Mouse (Mus musculus) spleen, adult 2 months (tissue): ENCODE measurements around the gene Spata13. TPM values are rescaled to one million over a fixed set of nuclear protein-coding genes. Genes with fewer than 3 reads are reported as not detected.

ENCODE experiments used
- DNase-seq, 2 experiments: peaks; one replicate each; pipeline versions ENCODE4 v3.0.0 to v3.0.0-alpha.2; 2012 to 2021; ENCODE audit warnings: low spot score in 2 of 2, low read depth in 1 of 2
- H3K27ac ChIP-seq: fragments of 200-500 bp; 2 replicates; pipeline ENCODE4 v1.5.1; 2012; ENCODE audit warnings: low read length, inconsistent platforms; ENCODE audit not compliant: insufficient read depth
- H3K27me3 ChIP-seq: fragments of 200-500 bp; 2 replicates; pipeline ENCODE4 v1.6.1; 2012; ENCODE audit warnings: mild to moderate bottlenecking, moderate library complexity, low read length, inconsistent platforms; ENCODE audit not compliant: control insufficient read depth, insufficient read depth
- H3K36me3 ChIP-seq: fragments of 200-500 bp; 2 replicates; pipeline ENCODE4 v1.6.1; 2012; ENCODE audit warnings: mild to moderate bottlenecking, low read length, inconsistent platforms; ENCODE audit not compliant: control insufficient read depth, insufficient read depth
- H3K4me1 ChIP-seq: fragments of 200-500 bp; 2 replicates; pipeline ENCODE4 v1.6.1; 2011; ENCODE audit warnings: inconsistent platforms; ENCODE audit not compliant: control insufficient read depth, insufficient read depth, insufficient read length
- H3K4me3 ChIP-seq: fragments of 200-500 bp; 2 replicates; pipeline ENCODE4 v1.5.1; 2011; ENCODE audit warnings: mild to moderate bottlenecking, inconsistent platforms; ENCODE audit not compliant: insufficient read depth, insufficient read length; ENCODE audit errors: extremely low read depth
- CTCF ChIP-seq: fragments of 200-500 bp; IDR thresholded peaks from 2 replicates; pipeline ENCODE4 v1.5.1; 2011; ENCODE audit warnings: mild to moderate bottlenecking, inconsistent platforms; ENCODE audit not compliant: insufficient read depth, insufficient read length, insufficient replicate concordance; ENCODE audit errors: extremely low read depth
- POLR2A ChIP-seq: fragments of 200-500 bp; IDR thresholded peaks from 2 replicates; pipeline ENCODE4 v1.6.1; 2011; ENCODE audit warnings: low read depth, low read length, inconsistent platforms
- WGBS: fragments of 180-500 bp; shearing (Covaris S2); methylation state at CpG from one replicate; pipeline ENCODE4 v1.1.7; 2018; 5-methylcytosine and 5-hydroxymethylcytosine counted together
- polyA plus RNA-seq: library from polyadenylated mRNA; depleted of rRNA; stranded (reverse); fragments of >200 nt; gene quantifications from 2 replicates; pipeline ENCODE4 v1.2.3, GENCODE M21; 2012

Spata13 gene
- polyA plus RNA-seq, 1 experiment, result 23.5 TPM

DNA sequence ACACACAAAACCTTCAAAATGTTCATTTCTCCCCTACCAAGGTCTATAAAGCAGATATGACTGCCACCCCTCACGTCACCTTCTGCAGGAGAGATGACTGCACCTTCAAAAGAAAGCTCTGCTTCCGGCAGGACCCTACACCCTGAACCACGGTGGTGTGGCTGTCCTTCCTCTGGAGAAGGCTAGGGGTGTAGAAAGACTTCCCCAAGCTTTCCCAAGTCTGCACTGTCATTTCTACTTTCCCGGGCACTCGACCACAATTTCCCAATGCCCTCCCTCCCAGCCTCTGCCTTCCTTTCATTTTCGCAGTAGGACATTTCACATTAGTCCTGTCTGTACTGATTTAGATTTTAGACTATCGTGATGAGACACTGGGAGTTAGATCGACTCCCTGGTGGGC, 149.4 kb downstream of the Spata13 start:
- Histone ChIP-seq H3K4me1 (no peaks in the 10 kb centered on the region), H3K27me3 (no peaks in the 10 kb centered on the region), H3K4me3 (no peak overlapping the region), H3K36me3 (0 out of 2 replicates have a peak, but pooled peaks cover 1% of the 10 kb centered on the region), H3K27ac (no peak overlapping the region)
- no peak for DNase-seq
- no peak for TF ChIP-seq POLR2A
- no peak for TF ChIP-seq CTCF
- 28% methylated on average over 8 of the region's 8 CpGs for WGBS

DNA sequence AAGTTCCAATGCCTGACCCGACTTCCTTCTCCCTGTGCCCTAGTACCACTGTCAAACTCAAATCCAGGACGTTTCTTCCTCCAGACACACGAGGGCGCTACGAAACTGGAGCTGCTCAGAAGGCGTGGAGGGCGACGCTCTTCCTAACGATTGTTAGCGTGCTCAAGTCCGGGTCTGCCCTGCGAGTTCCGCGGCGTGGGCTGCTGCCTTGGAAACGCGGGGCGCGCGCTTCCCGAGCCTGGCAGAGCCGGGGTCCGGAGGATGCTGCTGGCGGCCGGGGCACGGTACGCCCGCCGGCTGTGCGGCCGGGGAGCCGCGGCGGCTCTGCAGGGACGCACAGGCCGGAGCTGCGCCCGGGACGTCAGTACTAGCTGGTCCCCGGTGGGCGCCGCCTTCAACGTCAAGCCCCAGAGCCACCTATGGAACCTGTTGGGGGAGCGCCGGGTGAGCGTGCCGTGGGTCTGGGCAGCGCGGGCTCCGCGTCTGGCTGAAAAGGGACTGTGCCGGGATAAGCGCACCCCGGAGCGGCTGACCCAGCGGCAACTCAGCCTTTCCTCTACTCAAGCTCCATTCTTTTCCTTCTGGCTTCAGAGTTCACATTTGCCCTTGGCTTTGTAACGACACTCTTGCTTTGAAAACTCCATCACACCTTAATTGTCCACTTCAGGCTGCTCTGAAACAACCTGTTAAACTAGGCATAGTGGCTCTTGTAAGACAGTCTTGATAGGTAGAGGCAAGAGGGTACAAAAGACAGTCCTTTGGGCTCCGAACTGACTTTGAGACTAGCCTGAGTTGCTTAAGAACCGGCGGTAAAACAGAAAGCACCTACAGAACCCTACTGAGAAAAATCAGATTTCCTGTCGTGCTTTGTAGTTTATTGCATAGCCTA, 150.9 kb downstream of the Spata13 start, which contains the start of gene Mipep:
Gene Mipep (plus strand): TSS at position 147 of the 889 bp plus-strand sequence.
- no peaks in the 10 kb centered on the region for H3K4me1 ChIP-seq
- no peaks in the 10 kb centered on the region for H3K27me3 ChIP-seq
- H3K36me3 ChIP-seq, result 0 out of 2 replicates have a peak, but pooled peaks cover 2% of the 10 kb centered on the region
- WGBS, result under 1% methylated on average over 61 of the region's 61 CpGs
- TF ChIP-seq CTCF (peak; percentile 93), POLR2A (no peak)
- H3K4me3 ChIP-seq, result peak within 1 kb of the TSS; percentile 76
- no peak within 1 kb of the TSS for H3K27ac ChIP-seq
- DNase-seq, result peak; percentile 79 to 85

DNA sequence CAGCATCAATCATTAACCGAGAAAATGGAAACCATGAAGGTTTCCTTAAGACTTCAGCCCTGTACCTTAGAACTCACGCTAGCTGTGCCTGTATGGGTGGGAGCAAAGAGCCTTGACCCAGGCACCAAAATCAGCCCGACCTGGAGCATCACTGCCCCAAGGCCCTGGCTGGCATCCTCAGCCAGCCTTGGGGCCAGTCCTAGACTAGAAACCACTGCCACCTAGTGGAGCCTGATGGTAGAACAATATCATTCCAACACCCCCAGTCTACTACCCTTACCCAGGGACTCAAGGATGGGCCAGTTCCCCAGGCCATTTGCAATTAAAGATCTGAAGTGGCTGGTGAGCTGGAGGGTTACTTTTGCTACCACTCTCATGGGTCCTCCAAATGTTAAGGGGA, 156.3 kb downstream of the Spata13 start:
- DNase-seq, result peak in 1 of 2 experiments; percentile 55
- TF ChIP-seq POLR2A (no peak), CTCF (peak; percentile 38; the same call in 1 of the 2 replicates)
- Histone ChIP-seq H3K36me3 (peaks cover 2% of the 10 kb centered on the region; the same call in 1 of the 2 replicates), H3K27me3 (no peaks in the 10 kb centered on the region), H3K4me3 (no peak overlapping the region), H3K27ac (no peak overlapping the region), H3K4me1 (no peaks in the 10 kb centered on the region)
- WGBS, result 53% methylated on average over 3 of the region's 3 CpGs

DNA sequence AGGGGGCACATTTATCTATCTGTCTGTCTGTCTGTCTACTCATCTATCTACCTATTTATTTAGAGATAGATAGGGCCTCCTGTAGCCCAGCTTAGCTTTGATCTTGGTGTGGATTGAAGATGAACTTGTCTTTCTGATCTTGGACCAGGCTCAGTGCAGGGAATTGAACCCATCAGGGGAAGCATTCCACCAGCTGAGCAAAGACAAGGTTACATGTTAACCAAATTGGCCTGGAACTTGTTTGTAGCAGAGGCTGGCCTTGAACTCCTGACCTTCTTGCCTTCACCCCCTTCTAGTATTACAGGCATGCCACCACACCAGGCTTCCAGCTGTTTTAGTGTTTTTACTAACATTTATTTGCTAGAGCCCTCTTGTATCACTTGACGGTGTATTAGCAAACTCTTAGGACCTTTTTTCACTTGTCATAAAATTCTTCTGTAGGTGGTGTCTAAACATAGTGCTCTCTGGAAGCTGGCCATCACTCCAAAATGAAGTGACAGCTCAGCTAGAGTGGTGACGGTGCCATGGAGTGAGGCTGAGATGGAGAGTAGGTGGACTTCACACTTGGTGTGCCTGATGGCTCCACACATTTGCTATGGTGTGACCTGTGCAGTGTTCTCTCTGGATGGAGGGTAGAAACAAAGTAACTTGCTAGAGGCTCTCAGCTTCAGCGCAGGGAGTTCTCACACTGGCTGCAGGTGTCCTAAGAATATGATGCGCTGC, 163.0 kb downstream of the Spata13 start:
- Histone ChIP-seq H3K4me3 (no peak overlapping the region), H3K36me3 (peaks cover 3% of the 10 kb centered on the region), H3K27ac (no peak overlapping the region), H3K4me1 (no peaks in the 10 kb centered on the region), H3K27me3 (no peaks in the 10 kb centered on the region)
- no peak for TF ChIP-seq CTCF
- no peak for TF ChIP-seq POLR2A
- DNase-seq, result no peak
- 93% methylated on average over 4 of the region's 4 CpGs for WGBS

DNA sequence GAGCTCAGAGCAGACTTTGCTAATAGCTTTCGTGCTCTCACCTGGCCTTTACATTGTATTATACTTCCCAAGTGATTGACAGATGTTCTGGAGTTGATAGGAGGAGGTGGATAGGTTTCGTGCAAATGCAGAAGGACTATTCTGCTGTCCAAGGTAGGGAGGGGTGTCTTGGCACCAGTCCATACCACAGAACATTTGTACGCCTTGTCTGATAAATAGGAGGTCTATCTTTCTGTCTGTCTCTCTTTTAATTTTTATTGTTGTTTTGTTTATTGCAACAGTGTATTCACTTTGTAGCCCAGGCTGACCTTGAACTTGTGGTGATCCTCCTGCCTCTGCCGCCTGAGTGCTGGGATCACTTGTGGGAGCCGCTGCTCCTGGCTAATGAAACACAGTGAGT, 163.8 kb downstream of the Spata13 start:
- Histone ChIP-seq H3K4me1 (no peaks in the 10 kb centered on the region), H3K27me3 (no peaks in the 10 kb centered on the region), H3K27ac (no peak overlapping the region), H3K4me3 (no peak overlapping the region), H3K36me3 (peaks cover 7% of the 10 kb centered on the region)
- no peak for TF ChIP-seq CTCF
- TF ChIP-seq POLR2A, result no peak
- no peak for DNase-seq
- 92% methylated on average over 5 of the region's 5 CpGs for WGBS

DNA sequence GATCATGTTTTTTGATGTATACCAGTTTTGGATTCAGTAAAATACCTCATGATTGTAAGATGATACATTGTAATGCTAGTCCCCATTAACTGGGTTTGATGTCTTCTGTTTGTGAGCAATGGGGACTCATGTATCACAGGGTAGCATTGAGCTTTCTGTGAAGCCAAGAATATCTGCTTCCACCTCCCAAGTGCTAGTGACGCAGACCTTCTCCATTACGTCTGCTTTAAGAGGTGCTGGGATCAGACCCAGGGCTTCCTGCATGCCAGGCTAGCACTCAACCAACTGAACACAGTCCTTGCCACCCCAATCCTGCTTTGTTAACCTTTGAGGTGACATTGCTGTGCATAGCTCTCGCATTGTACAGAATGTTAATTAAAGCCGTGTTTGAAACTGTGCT, 164.9 kb downstream of the Spata13 start:
- no peak for TF ChIP-seq CTCF
- TF ChIP-seq POLR2A, result no peak
- no peaks in the 10 kb centered on the region for H3K27me3 ChIP-seq
- H3K27ac ChIP-seq, result no peak overlapping the region
- 94% methylated on average over 4 of the region's 4 CpGs for WGBS
- no peak overlapping the region for H3K4me3 ChIP-seq
- H3K36me3 ChIP-seq, result peaks cover 8% of the 10 kb centered on the region
- no peaks in the 10 kb centered on the region for H3K4me1 ChIP-seq
- DNase-seq, result no peak
